25 mouse cellular contexts compared by ENCODE assay signal in the genomic region with DNA sequence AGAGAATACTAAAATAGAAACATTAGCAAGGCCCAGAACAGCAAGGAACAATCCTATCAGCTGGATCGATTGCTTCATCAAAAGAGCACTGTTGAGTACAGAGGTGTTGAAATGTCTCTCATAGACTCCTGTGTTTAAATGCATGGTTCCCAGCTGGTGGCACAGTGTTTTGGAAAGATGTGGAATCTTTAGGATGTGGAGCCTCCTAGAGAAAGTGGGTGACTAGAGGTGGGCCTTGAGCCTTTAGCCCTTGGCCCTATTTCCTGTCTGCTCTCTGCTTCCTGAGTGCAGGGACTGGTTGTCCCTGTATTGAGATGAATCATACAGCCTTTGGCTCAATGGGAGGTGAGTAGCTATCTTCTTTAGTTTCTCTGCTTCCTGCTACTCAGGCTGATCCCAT.
"Had no signal": no experiment of that assay in that cellular context is flagged by ENCODE, and none has a peak within 500 bp of the region (broad histone marks: within the 10 kb centered on the region; RNA-seq: fewer than 3 reads in every experiment).

No protein-coding gene starts in this region.

- H3K27me3 ChIP-seq: heart, embryonic 15.5 days; hindbrain, embryonic 15.5 days; kidney, embryonic 15.5 days; limb, embryonic 12.5 days had no signal

- H3K36me3 ChIP-seq: heart, embryonic 13.5 days; heart, embryonic 15.5 days; hindbrain, embryonic 13.5 days; hindbrain, embryonic 15.5 days; kidney, embryonic 15.5 days; limb, embryonic 10.5 days; limb, embryonic 12.5 days had no signal

- ATAC-seq: hindbrain, postnatal 0 days; intestine, embryonic 16.5 days had no signal

- H3K4me3 ChIP-seq: heart, adult 2 months; heart, embryonic 13.5 days; heart, embryonic 15.5 days; hindbrain, embryonic 13.5 days; hindbrain, embryonic 15.5 days; kidney, embryonic 15.5 days; limb, embryonic 10.5 days; limb, embryonic 12.5 days had no signal

- H3K4me2 ChIP-seq: heart, embryonic 13.5 days; heart, embryonic 15.5 days; hindbrain, embryonic 13.5 days; hindbrain, embryonic 15.5 days; kidney, embryonic 15.5 days; limb, embryonic 12.5 days; liver, embryonic 11.5 days had no signal

- H3K9me3 ChIP-seq: heart, embryonic 13.5 days; heart, embryonic 15.5 days; hindbrain, embryonic 13.5 days; hindbrain, embryonic 15.5 days; kidney, embryonic 15.5 days; limb, embryonic 10.5 days; limb, embryonic 12.5 days had no signal

- H3K4me1 ChIP-seq: heart, embryonic 15.5 days; hindbrain, embryonic 13.5 days; hindbrain, embryonic 15.5 days; kidney, embryonic 15.5 days; limb, embryonic 10.5 days; limb, embryonic 12.5 days had no signal

- DNase-seq: gastrocnemius, postnatal 14 days; gastrocnemius, postnatal 36 days; heart, adult 11 months; heart, adult 2 months; heart, postnatal 14 days; heart, postnatal 36 days; kidney, adult 11 months; kidney, adult 2 months; kidney, adult 9 months; kidney, postnatal 14 days; kidney, postnatal 36 days; layer of hippocampus, adult 9-11 months; layer of hippocampus, postnatal 36 days; liver had no signal

- H3K27ac ChIP-seq: heart, adult 2 months; heart, embryonic 13.5 days; heart, embryonic 15.5 days; hindbrain, embryonic 13.5 days; hindbrain, embryonic 15.5 days; hindbrain, postnatal 0 days; kidney, embryonic 15.5 days; kidney, postnatal 0 days; limb, embryonic 10.5 days; limb, embryonic 12.5 days had no signal

- H3K9ac ChIP-seq: heart, embryonic 13.5 days; heart, embryonic 15.5 days; hindbrain, embryonic 13.5 days; hindbrain, embryonic 15.5 days; kidney, embryonic 15.5 days; limb, embryonic 12.5 days had no signal
